Mouse (Mus musculus): ENCODE results near the gene Ahsa2.

- no peak for TF ChIP-seq CTCF (conservative IDR thresholded peaks at IDR 0.05; ENCODE audit: low read length)
- no peak for TF ChIP-seq POU5F1 (IDR thresholded peaks at IDR 0.05; ENCODE audit: borderline replicate concordance, low read length)
Observed at GRCm38 (mm10) chr11:23496661-23497060, 1.2 kb downstream of the Ahsa2 start.
